Mouse (Mus musculus): Measurements from ENCODE around the gene Fndc5. TPM values are rescaled to one million over a fixed set of nuclear protein-coding genes. Genes with fewer than 3 reads are reported as not detected.

Fndc5 gene
- polyA plus RNA-seq, 1 experiment from 2014 or later: 13.7 TPM

DNA sequence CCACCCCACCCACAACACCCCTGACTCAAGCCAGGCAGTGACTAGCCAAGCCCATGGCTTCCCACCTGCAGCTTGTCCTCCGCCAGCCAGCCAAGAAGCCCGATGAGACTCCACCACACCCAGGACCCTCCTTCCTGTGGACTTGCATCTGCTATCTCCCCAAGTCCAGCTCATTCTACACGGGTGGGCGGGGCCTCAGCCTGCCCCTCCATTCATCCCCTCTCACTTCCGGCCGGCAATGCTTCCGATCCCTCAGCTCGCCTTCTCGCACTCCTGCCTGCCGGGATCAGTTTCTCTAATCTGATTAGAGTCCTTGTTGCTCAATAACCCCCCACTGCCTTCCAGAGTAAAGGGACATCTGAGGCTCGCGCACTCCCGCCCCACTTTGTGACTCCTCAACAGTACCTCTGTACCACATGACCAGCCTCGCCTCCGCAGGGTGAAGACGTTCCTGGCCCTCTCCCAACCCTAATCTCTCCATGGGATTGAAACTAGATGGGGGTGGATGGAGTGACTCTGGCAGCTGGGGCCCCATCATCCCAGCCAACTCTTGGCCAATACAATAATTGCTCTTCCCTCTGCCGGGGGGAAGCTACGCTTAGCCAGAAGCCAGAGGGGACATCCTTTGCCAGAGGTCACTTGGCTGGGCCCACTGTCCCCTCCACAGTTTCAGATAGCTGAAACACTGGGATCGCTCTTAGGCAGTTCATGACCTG lies 10.9 kb upstream of the Fndc5 start:
- Histone ChIP-seq H3K36me3 (ENCODE audit: control insufficient read depth, insufficient read depth, low read length) (no peaks in the 10 kb centered on the region), H3K4me3 (ENCODE audit: control insufficient read depth in 1 of 2, insufficient read depth in 1 of 2, low read depth in 1 of 2, low read length in 2 of 2) (peak overlapping the region in 1 of 2 experiments; percentile 2; a peak in 1 of 4 replicates), H3K4me2 (ENCODE audit: low read length) (peak overlapping the region; percentile 30), H3K9ac (ENCODE audit: low read length) (no peak overlapping the region), H3K27ac (replicated peaks in 1 of 2; ENCODE audit: control insufficient read depth in 1 of 2, insufficient read depth in 1 of 2, low read depth in 2 of 2, low read length in 2 of 2) (no peak overlapping the region), H3K9me3 (ENCODE audit: control insufficient read depth, low read length) (no peaks in the 10 kb centered on the region), H3K4me1 (ENCODE audit: control insufficient read depth in 2 of 2, insufficient read depth in 2 of 2, low read length in 2 of 2) (peaks cover 16 to 18% of the 10 kb centered on the region in 2 experiments), H3K27me3 (ENCODE audit: control insufficient read depth, insufficient read depth, low read length) (peaks cover 58% of the 10 kb centered on the region)
- ATAC-seq (ENCODE audit: insufficient number of reproducible peaks, insufficient read depth, low FRiP score, low read depth): no peak
- WGBS: 7% methylated on average over 19 of the region's 19 CpGs

DNA sequence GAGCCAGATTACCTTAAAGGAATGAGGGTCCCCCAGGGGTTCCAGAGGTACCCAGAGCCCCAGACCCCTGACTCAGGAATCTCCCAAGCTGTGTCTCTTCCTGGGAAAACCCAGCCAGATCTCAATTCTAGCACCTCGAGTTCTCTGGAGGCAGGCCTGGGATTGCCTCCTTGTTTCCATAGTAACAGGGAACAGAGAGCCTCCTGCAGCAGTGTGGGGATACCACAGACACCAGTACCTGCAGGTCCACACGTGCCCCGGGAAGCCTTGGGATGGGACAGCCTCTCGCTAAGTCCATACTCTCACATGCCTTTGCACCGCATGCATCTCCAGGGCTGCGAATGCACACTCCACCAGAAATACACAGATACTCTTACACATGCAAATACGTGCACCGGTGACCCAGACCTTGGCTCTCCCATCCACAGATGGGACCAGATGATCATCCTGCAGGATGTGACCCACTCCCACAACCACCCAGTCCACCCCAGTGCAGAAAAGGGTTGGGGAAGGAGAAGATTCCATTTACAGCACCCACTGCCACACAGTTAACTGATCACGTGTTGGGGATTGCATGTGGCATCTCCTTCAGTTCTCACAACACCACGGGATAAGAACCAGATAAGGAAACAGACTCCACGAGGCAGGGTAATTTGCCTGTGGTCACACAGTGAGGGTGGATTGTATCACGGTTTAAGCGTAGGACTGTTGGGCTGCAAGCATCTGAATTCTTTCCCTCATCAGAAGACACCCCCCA lies 8.0 kb upstream of the Fndc5 start:
- Histone ChIP-seq H3K4me2 (ENCODE audit: low read length) (no peak overlapping the region), H3K36me3 (ENCODE audit: control insufficient read depth, insufficient read depth, low read length) (no peaks in the 10 kb centered on the region), H3K27ac (replicated peaks in 1 of 2; ENCODE audit: control insufficient read depth in 1 of 2, insufficient read depth in 1 of 2, low read depth in 2 of 2, low read length in 2 of 2) (no peak overlapping the region), H3K4me1 (ENCODE audit: control insufficient read depth in 2 of 2, insufficient read depth in 2 of 2, low read length in 2 of 2) (peaks cover 12 to 19% of the 10 kb centered on the region in 2 experiments), H3K9me3 (ENCODE audit: control insufficient read depth, low read length) (no peaks in the 10 kb centered on the region), H3K9ac (ENCODE audit: low read length) (no peak overlapping the region), H3K27me3 (ENCODE audit: control insufficient read depth, insufficient read depth, low read length) (peaks cover 31% of the 10 kb centered on the region), H3K4me3 (ENCODE audit: control insufficient read depth in 1 of 2, insufficient read depth in 1 of 2, low read depth in 1 of 2, low read length in 2 of 2) (no peak overlapping the region)
- no peak for ATAC-seq (ENCODE audit: insufficient number of reproducible peaks, insufficient read depth, low FRiP score, low read depth)
- 54% methylated on average over 13 of the region's 13 CpGs for WGBS

- ATAC-seq (ENCODE audit: insufficient number of reproducible peaks, insufficient read depth, low FRiP score, low read depth): no peak
- no peak overlapping the region for H3K4me2 ChIP-seq (ENCODE audit: low read length)
- WGBS: 39% methylated on average over 9 of the region's 9 CpGs
- no peaks in the 10 kb centered on the region for H3K36me3 ChIP-seq (ENCODE audit: control insufficient read depth, insufficient read depth, low read length)
- H3K27me3 ChIP-seq (ENCODE audit: control insufficient read depth, insufficient read depth, low read length): peaks cover 28% of the 10 kb centered on the region
- peaks cover 12 to 19% of the 10 kb centered on the region in 2 experiments for H3K4me1 ChIP-seq (ENCODE audit: control insufficient read depth in 2 of 2, insufficient read depth in 2 of 2, low read length in 2 of 2)
- no peak overlapping the region for H3K9ac ChIP-seq (ENCODE audit: low read length)
- H3K9me3 ChIP-seq (ENCODE audit: control insufficient read depth, low read length): no peaks in the 10 kb centered on the region
- H3K4me3 ChIP-seq (ENCODE audit: control insufficient read depth in 1 of 2, insufficient read depth in 1 of 2, low read depth in 1 of 2, low read length in 2 of 2): no peak overlapping the region
- H3K27ac ChIP-seq (replicated peaks in 1 of 2; ENCODE audit: control insufficient read depth in 1 of 2, insufficient read depth in 1 of 2, low read depth in 2 of 2, low read length in 2 of 2): no peak overlapping the region
These were observed 7.4 kb upstream of the Fndc5 start for GRCm38 (mm10) chr4:129129387-129129786.

GRCm38 (mm10) chr4:129130149-129130548 lies 6.7 kb upstream of the Fndc5 start:
- 3% methylated on average over 8 of the region's 8 CpGs for WGBS
- peak; percentile 40; the same call in 1 of the 2 replicates for ATAC-seq (ENCODE audit: insufficient number of reproducible peaks, insufficient read depth, low FRiP score, low read depth)
- Histone ChIP-seq H3K9ac (ENCODE audit: low read length) (no peak overlapping the region), H3K4me1 (ENCODE audit: control insufficient read depth in 2 of 2, insufficient read depth in 2 of 2, low read length in 2 of 2) (peaks cover 10 to 23% of the 10 kb centered on the region in 2 experiments), H3K36me3 (ENCODE audit: control insufficient read depth, insufficient read depth, low read length) (no peaks in the 10 kb centered on the region), H3K4me2 (ENCODE audit: low read length) (peak overlapping the region; percentile 55), H3K9me3 (ENCODE audit: control insufficient read depth, low read length) (no peaks in the 10 kb centered on the region), H3K27me3 (ENCODE audit: control insufficient read depth, insufficient read depth, low read length) (peaks cover 20% of the 10 kb centered on the region), H3K4me3 (ENCODE audit: control insufficient read depth in 1 of 2, insufficient read depth in 1 of 2, low read depth in 1 of 2, low read length in 2 of 2) (0 out of 4 replicates have a peak overlapping the region, but pooled peaks of 1 of the 2 experiments have one; percentile 14), H3K27ac (replicated peaks in 1 of 2; ENCODE audit: control insufficient read depth in 1 of 2, insufficient read depth in 1 of 2, low read depth in 2 of 2, low read length in 2 of 2) (no peak overlapping the region)

DNA sequence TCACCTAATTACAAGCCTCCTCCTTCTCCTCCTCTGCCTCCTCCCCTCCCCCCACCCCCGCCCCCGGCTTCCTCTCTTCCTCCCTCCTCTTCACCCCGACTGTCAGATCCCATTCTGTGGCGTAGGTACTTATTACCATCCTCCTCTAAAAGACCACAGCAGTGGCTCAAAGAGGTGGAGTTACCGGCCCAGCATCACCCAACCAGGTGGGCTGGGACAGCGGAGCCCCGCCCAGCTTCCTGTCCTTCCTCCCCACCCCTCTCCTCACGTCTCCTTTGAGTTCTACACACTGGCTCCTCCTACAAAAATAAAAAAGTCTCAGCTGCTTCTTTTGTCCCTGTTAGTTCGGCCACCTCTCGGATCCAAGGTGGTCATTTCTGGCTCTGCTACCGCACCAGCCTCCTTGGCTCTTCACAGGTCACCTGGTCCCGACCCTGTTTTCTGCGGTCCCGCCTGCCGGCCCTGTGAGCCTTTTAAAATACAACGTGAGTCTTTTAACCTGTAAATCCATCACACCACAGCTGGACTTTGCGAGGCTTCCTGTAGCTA lies 6.0 kb upstream of the Fndc5 start:
- 3% methylated on average over 17 of the region's 17 CpGs for WGBS
- Histone ChIP-seq H3K27me3 (ENCODE audit: control insufficient read depth, insufficient read depth, low read length) (peaks cover 17% of the 10 kb centered on the region), H3K9me3 (ENCODE audit: control insufficient read depth, low read length) (no peaks in the 10 kb centered on the region), H3K36me3 (ENCODE audit: control insufficient read depth, insufficient read depth, low read length) (no peaks in the 10 kb centered on the region), H3K4me2 (ENCODE audit: low read length) (peak overlapping the region; percentile 55), H3K4me3 (ENCODE audit: control insufficient read depth in 1 of 2, insufficient read depth in 1 of 2, low read depth in 1 of 2, low read length in 2 of 2) (peak overlapping the region; percentile 14 to 19; a peak in 3 of 4 replicates), H3K27ac (replicated peaks in 1 of 2; ENCODE audit: control insufficient read depth in 1 of 2, insufficient read depth in 1 of 2, low read depth in 2 of 2, low read length in 2 of 2) (no peak overlapping the region), H3K9ac (ENCODE audit: low read length) (no peak overlapping the region), H3K4me1 (ENCODE audit: control insufficient read depth in 2 of 2, insufficient read depth in 2 of 2, low read length in 2 of 2) (peaks cover 10 to 19% of the 10 kb centered on the region in 2 experiments)
- no peak for ATAC-seq (ENCODE audit: insufficient number of reproducible peaks, insufficient read depth, low FRiP score, low read depth)

DNA sequence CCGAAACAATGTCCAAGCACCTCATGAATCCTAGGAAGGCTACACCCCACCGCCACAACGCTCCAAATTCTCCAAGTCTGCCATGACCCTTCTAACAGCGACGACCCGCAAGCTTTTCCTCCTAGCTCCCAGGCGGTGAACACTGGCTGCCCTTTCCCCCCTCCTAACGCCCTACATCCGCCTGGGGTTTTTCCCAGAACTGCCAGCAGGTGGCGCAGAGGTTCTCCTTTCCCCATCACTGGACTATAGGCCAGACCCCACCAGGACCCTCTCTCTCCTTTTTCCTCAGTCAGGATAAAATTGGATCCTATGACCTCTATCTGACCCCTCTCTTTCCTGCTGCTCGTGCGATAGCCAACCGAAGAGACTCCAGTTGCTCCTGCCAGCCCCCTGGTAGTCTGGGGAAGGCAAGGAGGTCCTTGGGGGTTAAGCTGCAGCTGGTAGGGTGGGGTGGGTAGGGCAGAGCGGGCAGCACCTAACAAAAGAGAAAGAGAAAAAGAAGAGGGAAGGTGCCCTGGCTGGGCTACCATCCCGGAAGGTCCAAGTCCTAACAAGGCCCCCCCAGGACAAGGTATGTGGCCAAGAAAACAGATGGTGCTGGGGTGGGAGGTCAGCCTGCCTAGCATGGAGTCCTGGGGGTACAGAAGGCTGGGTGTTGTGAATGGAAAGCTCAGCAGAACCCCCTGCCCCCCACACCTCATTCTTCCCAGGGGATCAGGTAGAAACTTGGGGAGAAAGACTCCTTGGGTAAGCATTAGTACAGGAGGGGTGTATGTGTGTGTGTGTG lies 1.8 kb upstream of the Fndc5 start:
- no peak overlapping the region for H3K27ac ChIP-seq (replicated peaks in 1 of 2; ENCODE audit: control insufficient read depth in 1 of 2, insufficient read depth in 1 of 2, low read depth in 2 of 2, low read length in 2 of 2)
- peak overlapping the region; percentile 45 for H3K4me2 ChIP-seq (ENCODE audit: low read length)
- no peaks in the 10 kb centered on the region for H3K9me3 ChIP-seq (ENCODE audit: control insufficient read depth, low read length)
- H3K4me3 ChIP-seq (ENCODE audit: control insufficient read depth in 1 of 2, insufficient read depth in 1 of 2, low read depth in 1 of 2, low read length in 2 of 2): peak overlapping the region in 1 of 2 experiments; percentile 19; a peak in 1 of 4 replicates
- 9% methylated on average over 15 of the region's 15 CpGs for WGBS
- ATAC-seq (ENCODE audit: insufficient number of reproducible peaks, insufficient read depth, low FRiP score, low read depth): no peak
- H3K9ac ChIP-seq (ENCODE audit: low read length): no peak overlapping the region
- peaks cover 16% of the 10 kb centered on the region for H3K27me3 ChIP-seq (ENCODE audit: control insufficient read depth, insufficient read depth, low read length)
- H3K36me3 ChIP-seq (ENCODE audit: control insufficient read depth, insufficient read depth, low read length): no peaks in the 10 kb centered on the region
- H3K4me1 ChIP-seq (ENCODE audit: control insufficient read depth in 2 of 2, insufficient read depth in 2 of 2, low read length in 2 of 2): peaks cover 23 to 27% of the 10 kb centered on the region in 2 experiments

DNA sequence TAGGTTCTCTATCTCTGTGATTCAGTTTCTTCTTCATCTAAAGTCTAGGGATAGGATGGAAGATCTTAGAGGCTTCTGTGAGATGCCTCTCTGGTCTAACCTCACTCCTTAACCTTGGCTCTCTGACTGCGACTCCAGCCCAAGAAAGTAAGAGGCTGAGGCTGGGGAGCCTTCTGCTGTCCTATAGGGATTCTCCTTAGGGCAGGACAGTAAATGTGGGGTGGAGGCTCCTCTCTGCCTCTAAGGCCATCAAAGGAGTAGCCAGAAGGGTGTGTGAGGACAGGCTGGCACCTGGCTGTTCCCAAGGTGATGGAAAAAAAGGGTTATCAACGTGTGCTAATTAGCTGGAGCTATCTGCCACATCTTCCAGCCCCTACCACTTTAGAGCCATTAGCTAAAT lies 1.2 kb upstream of the Fndc5 start:
- no peak overlapping the region for H3K27ac ChIP-seq (replicated peaks in 1 of 2; ENCODE audit: control insufficient read depth in 1 of 2, insufficient read depth in 1 of 2, low read depth in 2 of 2, low read length in 2 of 2)
- WGBS: 64% methylated on average over 2 of the region's 2 CpGs
- H3K9me3 ChIP-seq (ENCODE audit: control insufficient read depth, low read length): no peaks in the 10 kb centered on the region
- H3K27me3 ChIP-seq (ENCODE audit: control insufficient read depth, insufficient read depth, low read length): peaks cover 14% of the 10 kb centered on the region
- no peak overlapping the region for H3K9ac ChIP-seq (ENCODE audit: low read length)
- H3K4me1 ChIP-seq (ENCODE audit: control insufficient read depth in 2 of 2, insufficient read depth in 2 of 2, low read length in 2 of 2): peaks cover 18 to 23% of the 10 kb centered on the region in 2 experiments
- H3K4me2 ChIP-seq (ENCODE audit: low read length): no peak overlapping the region
- H3K4me3 ChIP-seq (ENCODE audit: control insufficient read depth in 1 of 2, insufficient read depth in 1 of 2, low read depth in 1 of 2, low read length in 2 of 2): no peak overlapping the region
- no peak for ATAC-seq (ENCODE audit: insufficient number of reproducible peaks, insufficient read depth, low FRiP score, low read depth)
- no peaks in the 10 kb centered on the region for H3K36me3 ChIP-seq (ENCODE audit: control insufficient read depth, insufficient read depth, low read length)

Measured in heart, embryonic 14.5 days (tissue).